In genomic region chr1:143263263-143264038, GRCm38 (mm10) we compare ENCODE assay signal across 15 mouse cellular contexts.
A peak's percentile ranks its signal among the peaks of the same experiment; 100 is the strongest.
DNase-seq lines count a peak whose midpoint lies in the region; ATAC-seq and TF ChIP-seq lines count a peak whose summit lies in the region.
"Had no signal": no experiment of that assay in that cellular context is flagged by ENCODE, and none has a peak within 500 bp of the region (broad histone marks: within the 10 kb centered on the region; RNA-seq: fewer than 3 reads in every experiment).

No protein-coding gene starts in this region.

- peak; percentile 24; the same call in 1 of the 2 replicates for ATAC-seq in hindbrain, embryonic 11.5 days (ENCODE audit: low FRiP score)
- no peak for ATAC-seq in hindbrain, postnatal 0 days
- 0 out of 2 replicates have a peak, but pooled peaks have one; percentile 13 for ATAC-seq in midbrain, embryonic 12.5 days (ENCODE audit: low FRiP score, low read depth)
- ATAC-seq in midbrain, embryonic 15.5 days (replicated peaks), result no peak
- 0 out of 2 replicates have a peak, but pooled peaks have one; percentile 41 for ATAC-seq in megakaryocyte-erythroid progenitor cell, adult 5-6 weeks (replicated peaks; ENCODE audit: low FRiP score, low TSS enrichment, poor library complexity, severe bottlenecking)

- no peaks in the 10 kb centered on the region for H3K36me3 ChIP-seq in hindbrain, embryonic 11.5 days (ENCODE audit: control insufficient read depth, insufficient read depth, low read length)
- H3K36me3 ChIP-seq in hindbrain, postnatal 0 days (ENCODE audit: insufficient read depth, low read length), result no peaks in the 10 kb centered on the region
- no peaks in the 10 kb centered on the region for H3K36me3 ChIP-seq in midbrain, embryonic 12.5 days
- no peaks in the 10 kb centered on the region for H3K36me3 ChIP-seq in midbrain, embryonic 15.5 days (replicated peaks)
- H3K36me3 ChIP-seq: heart, embryonic 15.5 days; neural tube, embryonic 12.5 days had no signal

- H3K27me3 ChIP-seq in hindbrain, embryonic 11.5 days (ENCODE audit: control insufficient read depth, insufficient read depth, low read length), result no peaks in the 10 kb centered on the region
- H3K27me3 ChIP-seq in hindbrain, postnatal 0 days (ENCODE audit: insufficient read depth, low read length), result no peaks in the 10 kb centered on the region
- no peaks in the 10 kb centered on the region for H3K27me3 ChIP-seq in midbrain, embryonic 12.5 days
- H3K27me3 ChIP-seq in midbrain, embryonic 15.5 days (replicated peaks), result no peaks in the 10 kb centered on the region
- H3K27me3 ChIP-seq: heart, embryonic 15.5 days; megakaryocyte, embryonic 14.5 days; neural tube, embryonic 12.5 days had no signal

- no peaks in the 10 kb centered on the region for H3K4me1 ChIP-seq in hindbrain, embryonic 11.5 days (replicated peaks; ENCODE audit: control insufficient read depth, insufficient read depth, low read length)
- no peaks in the 10 kb centered on the region for H3K4me1 ChIP-seq in hindbrain, postnatal 0 days (ENCODE audit: insufficient read depth, low read length)
- H3K4me1 ChIP-seq in midbrain, embryonic 12.5 days, result no peaks in the 10 kb centered on the region
- no peaks in the 10 kb centered on the region; the same call in 1 of the 2 replicates for H3K4me1 ChIP-seq in midbrain, embryonic 15.5 days
- H3K4me1 ChIP-seq: heart, embryonic 15.5 days; megakaryocyte, embryonic 14.5 days; neural tube, embryonic 12.5 days had no signal

- WGBS in hindbrain, embryonic 11.5 days, result 77% methylated on average over 11 of the region's 11 CpGs
- WGBS in hindbrain, postnatal 0 days, result 83% methylated on average over 11 of the region's 11 CpGs
- WGBS in midbrain, embryonic 12.5 days, result 78% methylated on average over 11 of the region's 11 CpGs
- 84% methylated on average over 11 of the region's 11 CpGs for WGBS in midbrain, embryonic 15.5 days

- DNase-seq in hindbrain, embryonic 11.5 days (ENCODE audit: low spot score), result no peak
- DNase-seq in hindbrain, postnatal 0 days (ENCODE audit: low spot score), result no peak
- peak; percentile 13 for DNase-seq in WW6 (ENCODE audit: low read depth, low spot score)
- DNase-seq in adrenal gland, postnatal 25 days, result no peak
- DNase-seq: cerebellum, adult 9-11 months; kidney, adult 11 months; lung, adult 2 months; right cerebral cortex, postnatal 14 days had no signal

- H3K9me3 ChIP-seq in hindbrain, embryonic 11.5 days (ENCODE audit: control insufficient read depth, low read length), result no peaks in the 10 kb centered on the region
- no peaks in the 10 kb centered on the region for H3K9me3 ChIP-seq in hindbrain, postnatal 0 days (ENCODE audit: low read length)
- H3K9me3 ChIP-seq in midbrain, embryonic 12.5 days, result no peaks in the 10 kb centered on the region
- H3K9me3 ChIP-seq in midbrain, embryonic 15.5 days, result no peaks in the 10 kb centered on the region
- H3K9me3 ChIP-seq: heart, embryonic 15.5 days; neural tube, embryonic 12.5 days had no signal

- H3K9ac ChIP-seq in hindbrain, embryonic 11.5 days (ENCODE audit: low read depth, low read length), result no peak overlapping the region
- no peak overlapping the region for H3K9ac ChIP-seq in hindbrain, postnatal 0 days (replicated peaks; ENCODE audit: low read length)
- no peak overlapping the region for H3K9ac ChIP-seq in midbrain, embryonic 12.5 days (replicated peaks)
- no peak overlapping the region for H3K9ac ChIP-seq in midbrain, embryonic 15.5 days
- H3K9ac ChIP-seq: heart, embryonic 15.5 days; neural tube, embryonic 12.5 days had no signal

- no peak overlapping the region for H3K4me2 ChIP-seq in hindbrain, embryonic 11.5 days (replicated peaks; ENCODE audit: low read depth, low read length)
- no peak overlapping the region for H3K4me2 ChIP-seq in hindbrain, postnatal 0 days (ENCODE audit: low read depth, low read length)
- H3K4me2 ChIP-seq in midbrain, embryonic 12.5 days (replicated peaks), result no peak overlapping the region
- H3K4me2 ChIP-seq in midbrain, embryonic 15.5 days, result no peak overlapping the region
- H3K4me2 ChIP-seq: heart, embryonic 15.5 days; neural tube, embryonic 12.5 days had no signal

- no peak overlapping the region for H3K27ac ChIP-seq in hindbrain, embryonic 11.5 days (ENCODE audit: low read depth, low read length)
- H3K27ac ChIP-seq in hindbrain, postnatal 0 days, result no peak overlapping the region
- H3K27ac ChIP-seq in midbrain, embryonic 12.5 days (replicated peaks), result no peak overlapping the region
- H3K27ac ChIP-seq in midbrain, embryonic 15.5 days, result no peak overlapping the region
- H3K27ac ChIP-seq: heart, embryonic 15.5 days; neural tube, embryonic 12.5 days had no signal

- H3K4me3 ChIP-seq in hindbrain, embryonic 11.5 days (ENCODE audit: low read depth, low read length), result no peak overlapping the region
- H3K4me3 ChIP-seq in hindbrain, postnatal 0 days (ENCODE audit: low read length), result no peak overlapping the region
- no peak overlapping the region for H3K4me3 ChIP-seq in midbrain, embryonic 12.5 days
- H3K4me3 ChIP-seq in midbrain, embryonic 15.5 days, result no peak overlapping the region
- H3K4me3 ChIP-seq: erythroblast, embryonic 14.5 days; heart, embryonic 15.5 days; megakaryocyte, embryonic 14.5 days; neural tube, embryonic 12.5 days had no signal

- TF ChIP-seq CTCF in hindbrain, postnatal 0 days (IDR thresholded peaks at IDR 0.05; ENCODE audit: low read depth), result no peak

Comparison
In these comparisons a context has a peak if more than half of its experiments do, and no peak if none do; other contexts are left out.
1. ATAC-seq: peak in hindbrain, embryonic 11.5 days (single experiment), midbrain, embryonic 12.5 days (single experiment) and megakaryocyte-erythroid progenitor cell, adult 5-6 weeks (single experiment); none in hindbrain, postnatal 0 days (single experiment) and midbrain, embryonic 15.5 days (single experiment).